Mouse (Mus musculus) left cerebral cortex, postnatal 4 days (tissue): ENCODE results near the gene Map3k5. TPM values are rescaled to one million over a fixed set of nuclear protein-coding genes. Genes with fewer than 3 reads are reported as not detected.

Experiments
- DNase-seq: peaks from one replicate; pipeline ENCODE4 v3.0.0-alpha.2; 2022
- intact Hi-C: fragments of 180-260 bp; cut with DNase I; formaldehyde crosslinking; loops from one replicate; pipeline ENCODE4 v1.15.1; 2025
- total RNA-seq, 2 experiments: library from RNA; stranded (reverse); gene quantifications; 2 replicates each; pipeline ENCODE4 v1.2.3; 2021

Gene Map3k5
- total RNA-seq, 2 experiments from 2014 or later: 21.3 to 23.4 TPM

DNA sequence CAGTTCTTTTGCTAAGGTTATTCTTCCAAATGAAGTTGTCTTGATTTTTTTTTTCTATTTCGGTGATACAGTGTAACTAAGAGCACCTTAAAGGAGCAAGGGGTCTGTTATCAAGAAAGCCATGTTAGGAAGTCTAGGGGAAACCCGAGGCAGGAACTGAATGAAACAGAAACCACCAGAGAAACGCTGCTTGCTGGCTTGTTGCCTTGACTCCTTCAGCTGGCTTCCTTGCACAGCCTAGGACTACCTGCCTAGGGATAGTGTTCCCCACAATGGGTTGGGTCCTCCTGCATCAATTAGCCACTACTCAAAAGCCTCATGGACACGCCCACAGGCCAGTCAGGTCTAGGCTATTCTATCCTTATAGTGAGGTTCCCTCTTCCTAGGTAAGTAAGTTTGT is 106.4 kb downstream of the Map3k5 start:
- intact Hi-C loops: no loop called here
- no peak for DNase-seq

DNA sequence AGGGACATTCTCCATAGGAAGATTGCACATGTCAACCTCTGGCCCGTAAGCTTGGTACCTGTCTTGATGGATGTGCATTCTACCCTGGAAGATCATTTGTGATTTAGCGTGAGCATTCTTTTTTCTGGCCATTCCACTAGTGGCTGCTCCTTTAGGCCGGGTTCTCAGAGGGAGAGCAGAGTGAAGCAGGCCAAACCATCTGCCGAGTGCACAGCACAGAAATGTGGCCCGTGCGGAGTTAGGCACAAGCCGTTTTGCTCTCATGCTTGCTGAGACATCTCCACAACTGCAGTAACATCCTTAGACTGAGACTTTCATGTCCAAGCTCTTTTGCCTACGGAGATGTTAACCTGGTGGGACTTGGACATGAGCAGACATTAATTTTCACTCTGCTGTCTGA is 107.8 kb downstream of the Map3k5 start:
- intact Hi-C loops: no loop called here
- DNase-seq: no peak

DNA sequence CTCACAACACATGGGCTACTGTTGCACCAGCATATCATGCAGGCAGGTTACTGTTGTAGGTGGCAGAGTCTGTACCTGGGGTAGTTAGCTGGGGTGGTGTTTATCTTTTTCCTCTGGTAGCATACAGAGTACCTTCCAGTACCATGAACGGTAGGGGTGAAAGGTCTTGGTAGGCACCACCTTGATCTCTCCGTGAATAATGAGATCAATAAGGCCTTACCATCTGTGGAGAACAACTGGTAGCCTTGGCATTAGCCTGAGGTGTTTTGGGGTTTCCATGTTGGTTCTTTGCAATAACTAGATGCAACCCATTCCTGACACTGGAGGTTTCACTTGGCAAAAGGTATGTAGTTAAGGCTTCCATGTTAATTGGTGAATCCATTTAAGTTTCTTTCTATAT is 109.8 kb downstream of the Map3k5 start:
- intact Hi-C loops: no loop called here
- DNase-seq: no peak

DNA sequence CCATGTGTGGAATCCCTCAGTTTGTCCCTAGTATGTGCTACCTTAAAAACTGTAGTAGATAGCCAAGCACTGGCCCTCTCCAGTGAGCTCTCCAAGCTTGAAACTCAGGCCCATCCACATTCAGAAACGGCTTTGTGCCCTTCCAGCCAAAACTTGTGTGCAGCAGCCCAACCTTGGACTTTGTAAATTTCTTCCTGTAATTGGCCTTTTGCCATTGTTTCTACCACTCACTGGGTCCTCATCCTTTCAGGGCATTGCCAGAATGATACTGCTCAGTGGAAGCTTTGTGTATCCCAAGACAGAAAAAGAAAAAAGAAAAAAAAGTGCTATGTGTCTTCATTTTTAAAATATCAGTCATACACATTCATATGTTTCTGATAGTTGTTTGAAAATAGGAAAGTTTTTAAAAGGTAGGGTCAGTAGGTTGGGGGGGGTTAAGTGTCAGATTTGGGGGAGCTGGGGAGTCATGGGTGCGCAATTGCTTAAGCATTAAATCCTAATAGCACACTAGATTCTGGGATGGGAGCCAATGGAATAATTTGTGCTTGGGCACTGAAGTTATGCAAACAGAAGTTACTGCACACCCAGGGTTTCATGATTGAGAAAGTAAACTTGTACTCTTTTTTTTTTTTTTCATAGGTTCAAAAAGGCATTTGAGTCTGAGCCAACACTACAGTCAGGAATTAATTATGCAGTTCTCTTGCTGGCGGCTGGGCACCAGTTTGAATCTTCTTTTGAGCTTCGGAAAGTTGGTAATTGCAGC is 111.6 kb downstream of the Map3k5 start:
- DNase-seq: no peak
- intact Hi-C loops: no loop called here

DNA sequence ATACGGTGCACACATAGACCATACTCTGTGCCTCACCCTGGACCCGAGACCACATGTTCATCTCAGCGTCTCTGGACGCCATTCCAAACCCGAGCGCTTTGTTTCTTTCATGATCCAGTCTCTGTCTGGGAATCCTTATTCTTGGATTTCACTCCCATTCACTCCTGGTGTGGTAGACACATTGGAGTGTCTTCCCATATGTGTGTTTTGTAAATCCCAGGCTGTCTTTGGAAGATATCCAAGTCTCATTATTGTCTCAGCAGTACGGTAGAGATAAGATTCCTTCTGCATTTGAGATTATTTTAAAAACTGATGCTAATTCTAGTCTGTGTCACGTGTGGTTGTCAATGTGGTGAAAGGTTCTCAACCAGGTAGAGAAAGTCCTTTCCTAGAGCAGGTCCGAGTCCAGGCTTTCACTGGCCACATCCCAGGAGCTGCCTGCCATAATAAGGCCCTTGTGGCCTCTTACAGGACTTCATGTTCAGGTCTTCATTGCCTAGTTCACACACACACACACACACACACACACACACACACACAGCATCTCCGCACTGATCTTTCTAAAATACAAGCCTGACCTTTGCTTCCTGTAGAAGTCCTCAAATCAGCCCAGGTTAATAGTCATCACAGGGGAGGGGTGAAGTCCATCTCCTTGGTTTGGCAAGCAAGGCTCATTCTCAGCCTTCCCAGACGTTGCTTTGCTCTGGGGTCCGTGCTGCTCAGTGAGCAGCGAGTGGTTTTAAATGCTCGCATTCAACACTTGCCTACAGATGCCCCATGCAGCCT is 122.8 kb downstream of the Map3k5 start:
- DNase-seq: no peak
- intact Hi-C loops: no loop called here

DNA sequence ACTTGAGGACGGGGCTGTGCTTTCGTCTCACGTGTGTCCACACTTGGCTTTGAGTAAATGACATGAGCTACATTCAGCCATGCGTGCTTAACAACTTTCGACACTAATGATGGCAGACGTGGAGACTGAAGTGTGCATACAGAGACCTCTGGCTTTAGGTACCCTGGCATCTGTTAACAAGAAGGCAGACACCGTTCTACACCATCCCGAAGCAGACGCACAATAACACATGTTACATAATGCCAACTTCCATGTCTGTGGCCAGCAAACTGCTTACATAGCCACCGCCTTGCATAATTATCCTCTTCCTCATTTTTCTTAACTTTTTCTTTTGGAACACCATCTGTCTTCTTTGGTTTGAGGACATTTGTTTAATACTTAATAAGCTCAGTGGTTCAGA is 123.8 kb downstream of the Map3k5 start:
- intact Hi-C loops: no loop called here
- peak; percentile 4 for DNase-seq

DNA sequence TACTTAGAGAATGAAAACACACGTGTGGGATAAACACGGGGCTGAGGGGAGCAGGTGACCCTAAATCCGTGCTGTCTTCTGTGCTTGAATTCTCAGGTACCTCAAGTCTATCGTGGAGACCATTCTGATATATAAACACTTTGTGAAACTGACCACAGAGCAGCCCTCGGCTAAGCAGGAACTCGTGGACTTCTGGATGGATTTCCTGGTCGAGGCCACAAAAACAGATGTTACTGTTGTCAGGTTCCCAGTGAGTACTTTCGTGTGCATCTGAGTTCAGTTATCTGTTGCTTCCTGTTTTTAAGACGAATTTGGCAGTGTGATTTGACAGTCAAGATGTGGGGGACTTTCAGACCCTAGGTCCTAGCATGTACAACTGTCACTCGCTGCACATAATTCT is 124.6 kb downstream of the Map3k5 start:
- DNase-seq: no peak
- intact Hi-C loops: no loop called here

DNA sequence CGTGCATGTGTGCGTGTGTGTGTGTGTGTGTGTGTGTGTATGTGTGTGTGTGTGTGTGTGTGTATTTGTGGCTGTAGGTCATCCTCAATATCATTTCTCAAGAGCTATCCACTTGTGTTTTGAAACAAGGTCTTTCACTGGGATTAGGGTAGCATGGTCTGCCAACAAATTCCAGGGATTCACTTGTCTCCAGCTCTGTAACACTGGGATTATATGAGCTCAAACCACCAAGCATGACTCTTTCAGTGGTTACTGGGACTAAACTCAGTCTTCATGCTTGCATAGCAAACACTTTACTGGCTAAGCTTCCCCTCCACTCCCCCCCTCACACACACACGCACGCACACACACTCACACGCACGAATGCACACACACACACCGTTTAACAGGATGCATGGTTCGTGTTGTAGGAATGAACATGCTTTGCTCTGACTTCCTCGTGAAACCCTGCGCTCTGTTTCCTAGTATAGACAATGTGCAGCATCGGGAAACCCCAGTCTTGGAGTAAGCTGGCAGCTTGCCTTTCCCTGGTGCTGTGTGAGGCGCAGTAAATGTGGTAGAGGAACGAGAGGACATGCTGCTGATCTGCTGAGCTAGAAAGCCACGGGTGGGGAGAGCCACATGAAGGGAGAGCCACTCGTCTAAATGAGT is 126.2 kb downstream of the Map3k5 start:
- intact Hi-C loops: no loop called here
- peak; percentile 27 for DNase-seq

DNA sequence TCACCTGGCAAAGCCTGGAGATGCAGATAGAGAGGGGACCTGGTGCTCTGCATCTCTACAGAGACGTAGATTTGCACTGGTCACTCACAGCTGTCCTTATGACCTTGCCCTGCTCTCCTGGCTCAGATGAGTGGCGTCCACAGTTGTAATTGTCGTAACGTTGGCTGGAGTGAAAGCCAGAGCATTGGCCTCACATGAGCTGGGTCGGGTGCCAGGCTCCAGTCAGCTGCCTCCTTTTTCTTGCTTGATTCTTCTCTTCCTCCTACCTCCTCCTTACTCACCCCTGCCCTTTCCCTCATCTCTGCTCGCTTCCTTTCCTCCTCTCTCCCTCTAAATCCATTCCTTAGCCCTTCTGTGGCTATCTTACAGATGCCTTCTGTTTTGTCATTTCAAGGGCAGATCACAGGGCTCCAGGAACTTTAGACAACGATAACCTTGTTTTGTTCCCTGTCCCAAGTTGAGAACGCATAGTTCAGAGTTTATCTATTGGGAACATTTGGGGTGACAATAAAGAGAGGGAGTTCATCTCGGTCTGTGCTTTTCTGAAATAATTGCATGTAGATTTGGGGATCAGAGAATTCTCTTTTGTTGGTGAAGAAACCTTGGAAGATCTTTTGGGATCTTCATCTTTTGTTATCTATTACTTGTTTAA is 130.4 kb downstream of the Map3k5 start:
- DNase-seq: no peak
- intact Hi-C loops: no loop called here

DNA sequence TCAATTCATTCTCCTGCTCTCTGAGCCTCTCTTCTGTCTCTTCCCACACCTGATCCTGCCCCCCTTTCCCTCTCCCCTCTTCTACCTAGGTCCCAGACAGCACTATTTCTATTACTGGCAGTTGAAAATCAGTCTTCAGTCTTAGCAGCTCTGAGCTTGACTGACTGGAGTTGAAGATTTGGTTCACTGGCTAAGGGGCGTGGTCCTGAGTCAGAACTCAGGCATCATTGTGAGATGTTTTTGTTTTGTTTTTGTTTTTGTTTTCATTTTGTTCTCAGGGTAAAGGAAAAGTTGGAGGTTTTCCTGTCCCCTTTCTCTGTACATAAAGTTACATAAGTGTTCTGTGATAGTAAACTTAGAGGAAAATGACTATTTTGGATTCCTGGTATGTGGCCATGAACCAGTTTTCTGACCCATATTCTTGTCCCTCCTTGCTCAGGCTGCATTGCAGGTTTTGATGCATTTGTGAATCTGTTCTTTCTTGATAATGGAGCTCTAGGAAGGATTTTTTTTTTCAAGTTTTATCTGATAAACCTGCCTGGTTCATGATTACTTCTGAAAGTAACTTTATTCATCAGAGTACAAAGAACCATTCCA is 131.9 kb downstream of the Map3k5 start:
- no peak for DNase-seq
- intact Hi-C loops: no loop called here

DNA sequence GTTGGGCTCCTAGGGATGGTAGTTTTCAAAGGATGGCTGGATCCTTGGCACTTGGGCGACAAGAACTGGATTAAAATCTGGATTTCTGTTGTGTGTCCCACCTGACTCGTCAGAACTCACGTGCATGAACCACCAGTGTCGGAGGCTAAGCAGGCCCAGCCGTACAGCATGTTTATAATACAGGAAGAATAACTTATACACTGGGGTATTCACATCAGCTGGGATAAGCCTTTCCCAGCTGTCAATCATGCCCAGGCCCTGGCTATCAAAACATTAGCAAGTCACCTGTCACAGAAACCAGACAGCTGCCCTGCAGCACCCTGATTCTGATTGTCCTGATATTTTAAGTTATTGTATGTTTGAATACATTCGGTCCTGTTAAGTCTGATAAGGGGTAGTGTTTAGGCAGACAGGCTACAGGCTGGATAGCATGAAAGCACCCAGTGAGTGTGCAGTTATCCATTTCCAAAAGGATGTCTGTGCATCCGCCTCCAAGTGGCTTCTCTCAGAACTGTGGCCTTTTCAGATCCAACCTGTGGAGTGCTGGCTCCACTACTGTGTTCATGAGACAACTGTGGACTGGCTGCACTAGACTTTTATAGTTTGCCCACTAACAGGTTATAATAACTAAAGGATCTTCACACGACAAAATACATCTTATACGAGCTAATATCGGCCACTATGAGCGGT is 135.6 kb downstream of the Map3k5 start:
- intact Hi-C loops: loop anchor here (5.0 kb wide), 1 partner anchor 138 kb away; the partner anchor contains the start of gene Map3k5
- DNase-seq: no peak

DNA sequence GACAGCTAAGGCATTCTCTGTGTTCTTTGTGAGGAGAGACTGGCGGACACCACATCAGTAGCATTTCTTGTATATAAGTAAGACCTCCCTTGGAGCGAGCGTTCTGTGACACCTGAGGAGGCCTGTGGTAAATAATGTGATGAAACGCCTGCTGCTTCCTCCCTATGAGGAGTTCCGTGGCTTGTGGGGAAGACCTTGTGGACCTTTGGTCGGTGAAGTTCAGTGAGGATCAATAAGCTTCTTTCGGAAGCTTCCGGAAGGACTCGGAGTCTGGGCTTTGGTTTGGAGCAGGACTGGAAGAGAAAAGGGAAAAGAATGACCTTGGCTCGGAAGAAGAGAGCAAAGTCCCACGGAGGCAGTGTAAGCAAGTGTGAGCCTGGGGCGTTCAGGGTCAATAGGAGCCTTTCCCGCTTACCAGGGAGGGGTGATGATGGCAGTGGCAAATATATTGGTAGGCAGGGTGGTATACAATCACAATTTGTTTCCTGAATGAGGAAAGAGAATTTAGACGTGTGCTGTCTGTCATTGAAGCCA is 136.4 kb downstream of the Map3k5 start:
- DNase-seq: no peak
- intact Hi-C loops: loop anchor here (5.0 kb wide), 1 partner anchor 138 kb away; the partner anchor contains the start of gene Map3k5

DNA sequence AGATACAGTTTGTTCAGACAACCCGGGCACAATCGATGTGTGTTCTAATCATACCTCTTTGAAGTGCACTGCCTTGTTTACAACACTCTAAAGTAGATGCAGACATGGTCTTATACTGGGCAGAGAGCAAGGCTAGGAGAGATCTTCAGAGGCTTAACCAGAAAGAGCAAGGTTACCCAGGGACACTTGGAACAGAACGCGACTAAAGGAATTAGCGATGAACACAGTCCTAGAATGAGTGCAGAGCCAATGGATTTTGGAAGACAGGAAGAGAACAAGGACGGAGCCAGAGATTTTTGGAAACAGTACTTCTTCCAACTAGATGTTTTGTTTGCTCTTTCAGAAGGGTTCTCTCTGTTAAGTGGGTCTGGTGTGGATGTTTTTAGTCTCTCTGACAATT is 137.4 kb downstream of the Map3k5 start:
- DNase-seq: no peak
- intact Hi-C loops: loop anchor here (5.0 kb wide), 1 partner anchor 139 kb away; the partner anchor contains the start of gene Map3k5

DNA sequence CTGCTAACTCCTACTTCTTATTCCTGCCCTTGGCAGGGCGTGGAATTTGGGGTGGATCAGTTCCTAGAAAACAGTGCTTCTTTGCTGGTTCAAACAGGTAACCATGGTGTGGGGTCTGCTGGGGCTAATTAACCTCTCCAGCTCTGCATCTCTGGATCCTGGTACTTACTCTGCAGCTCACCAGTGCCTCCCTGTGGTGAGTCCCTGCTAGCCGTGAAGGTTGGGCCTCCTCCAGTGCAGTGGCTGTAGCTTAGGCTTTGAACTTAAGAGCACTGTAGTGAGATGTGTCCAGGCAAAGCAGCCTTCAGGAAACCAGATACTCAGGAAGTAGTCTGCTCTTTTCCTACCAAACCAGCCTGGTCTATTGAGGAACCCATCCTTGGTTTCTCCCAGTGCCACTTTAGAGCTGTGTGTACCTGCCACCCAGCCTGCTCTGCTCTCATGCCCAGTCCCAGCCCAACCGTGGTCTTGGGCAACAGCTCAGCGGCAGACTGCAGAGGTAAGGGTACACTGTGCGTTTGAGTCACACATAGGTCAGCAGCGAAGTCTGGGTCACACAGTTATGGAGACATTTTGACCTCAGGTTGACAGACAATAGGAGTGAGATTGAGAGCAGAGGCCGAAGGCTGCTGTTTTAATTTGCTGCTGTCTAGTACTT is 139.1 kb downstream of the Map3k5 start:
- intact Hi-C loops: loop anchor here (5.0 kb wide), 1 partner anchor 141 kb away; the partner anchor contains the start of gene Map3k5
- DNase-seq: peak; percentile 70

DNA sequence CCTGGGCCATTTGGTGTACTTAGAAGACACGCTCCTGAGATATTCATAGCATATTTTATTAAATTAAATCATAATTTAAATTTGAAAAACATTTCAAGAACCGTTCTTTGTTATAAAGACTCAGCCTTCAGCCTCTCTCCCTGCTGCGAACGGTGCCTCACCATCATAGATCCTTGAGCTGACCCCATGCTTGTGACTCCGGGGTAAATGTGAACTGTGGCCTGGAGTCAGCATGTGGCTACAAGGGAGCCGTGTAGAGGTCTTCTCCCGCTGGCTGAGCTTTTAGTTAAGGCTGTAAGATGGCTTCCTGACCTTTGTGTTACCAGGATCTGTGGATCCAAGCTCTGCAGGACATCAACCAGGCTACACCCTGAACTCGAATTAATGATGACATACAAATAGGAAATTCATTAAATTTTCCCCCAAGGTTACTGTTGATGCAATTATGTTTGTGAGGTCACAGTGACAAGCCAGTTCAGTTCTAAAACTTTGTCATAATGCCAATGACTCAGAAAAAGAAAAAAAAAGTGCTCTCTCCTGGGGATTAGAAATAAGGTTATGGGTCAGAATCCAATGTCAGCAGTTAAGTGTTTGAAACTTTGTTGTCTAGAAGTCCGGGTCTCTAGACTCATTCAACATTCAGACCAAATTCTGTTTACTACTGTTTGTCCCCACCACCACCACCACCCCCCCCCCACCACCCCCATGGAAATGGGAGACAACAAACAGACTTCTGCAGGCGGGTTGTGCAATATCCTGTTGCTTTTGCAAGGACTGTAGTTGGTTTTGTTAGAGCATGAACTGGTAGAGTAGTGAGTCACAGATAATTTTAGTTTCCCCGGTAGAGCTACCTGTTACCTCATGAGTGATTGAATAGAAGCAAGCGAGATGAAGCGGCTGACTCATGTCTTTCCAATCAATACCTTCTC is 142.5 kb downstream of the Map3k5 start:
- DNase-seq: no peak
- intact Hi-C loops: no loop called here

DNA sequence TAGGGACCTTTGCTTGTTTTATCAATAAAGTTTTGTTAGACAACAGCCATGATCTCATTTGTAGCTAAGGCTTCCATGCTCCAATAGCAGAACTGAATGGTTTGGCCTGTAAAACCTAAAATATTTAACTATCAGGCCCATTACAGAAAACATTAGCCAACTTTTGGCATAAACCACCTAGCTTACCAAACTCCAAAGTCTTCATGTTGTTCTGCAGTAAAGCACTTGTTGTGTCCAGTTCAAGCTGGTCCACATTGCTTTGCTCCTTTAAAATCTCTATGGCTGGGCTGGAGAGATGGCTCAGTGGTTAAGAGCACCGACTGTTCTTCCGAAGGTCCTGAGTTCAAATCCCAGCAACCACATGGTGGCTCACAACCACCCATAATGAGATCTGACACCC is 144.1 kb downstream of the Map3k5 start:
- no peak for DNase-seq

DNA sequence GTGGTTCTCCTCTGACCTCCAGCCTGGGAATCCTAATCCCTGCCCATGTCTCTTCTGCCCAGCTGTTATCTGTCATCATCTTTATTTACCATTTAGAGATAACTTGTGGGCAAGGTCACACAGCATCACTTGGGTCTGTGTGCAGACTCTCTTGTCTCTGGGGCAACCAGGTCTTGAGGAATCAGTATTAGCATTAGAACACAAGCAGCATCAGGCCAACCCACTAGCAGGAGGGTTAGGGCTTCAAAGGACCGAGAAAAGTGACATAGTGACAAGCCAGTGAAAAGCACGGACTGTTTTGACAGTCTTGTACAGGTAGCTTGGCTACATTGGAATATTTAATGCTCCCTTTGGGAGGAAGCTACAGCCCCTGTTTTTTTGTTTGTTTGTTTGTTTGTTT is 153.6 kb downstream of the Map3k5 start:
- DNase-seq: no peak
- intact Hi-C loops: no loop called here

More for the DNA sequence above, 144.1 kb downstream of the Map3k5 start:
- intact Hi-C loops: no loop called here

DNA sequence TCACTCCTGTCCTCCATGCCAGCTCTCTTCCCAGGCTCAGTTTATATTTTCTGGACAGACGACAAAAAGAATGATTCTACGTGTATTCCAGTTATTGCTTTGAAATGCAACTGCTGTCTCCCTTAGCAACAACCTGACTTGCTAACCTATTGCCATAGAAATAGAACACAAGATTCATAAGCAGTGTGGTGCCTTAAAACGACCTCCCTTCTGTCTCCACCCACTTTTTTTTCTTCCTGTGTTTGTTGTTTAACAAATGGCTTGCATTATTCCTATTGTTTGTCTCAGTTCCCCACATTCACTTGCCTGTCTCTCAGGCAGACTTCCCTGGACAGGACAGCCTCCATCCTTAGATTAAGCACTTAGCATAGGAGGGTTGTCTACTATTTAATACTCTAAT is 154.8 kb downstream of the Map3k5 start:
- DNase-seq: no peak
- intact Hi-C loops: no loop called here
